Mouse (Mus musculus) layer of hippocampus, postnatal 25 days (tissue): Measurements from ENCODE around the gene Gtf2f2. TPM values are rescaled to one million over a fixed set of nuclear protein-coding genes. Genes with fewer than 3 reads are reported as not detected.

Experiments
- DNase-seq, 2 experiments: peaks; one replicate each; pipeline ENCODE4 v3.0.0; 2022; ENCODE audit warnings: mixed read lengths in 2 of 2, low spot score in 1 of 2; ENCODE audit errors: extremely low spot score in 1 of 2
- total RNA-seq, 2 experiments: library from RNA; stranded (reverse); gene quantifications; 2 replicates each; pipeline ENCODE4 v1.2.3; 2021

Gene Gtf2f2
- total RNA-seq: 10 to 100 TPM; 19.7 to 23.3 TPM

GRCm38 (mm10) chr14:76010102-76011061 lies at the start of gene Gtf2f2:
Gene Gtf2f2, minus strand, starts transcription at chr14:76010865.
- peak; percentile 96 to 98 for DNase-seq

GRCm38 (mm10) chr14:76059441-76059840 lies 48.8 kb upstream of the Gtf2f2 start:
- DNase-seq: no peak

GRCm38 (mm10) chr14:76053726-76054125 lies 43.1 kb upstream of the Gtf2f2 start:
- no peak for DNase-seq

- DNase-seq: no peak
These were observed 41.3 kb upstream of the Gtf2f2 start for GRCm38 (mm10) chr14:76051966-76052365.

- no peak for DNase-seq
These were observed 35.1 kb upstream of the Gtf2f2 start for GRCm38 (mm10) chr14:76045767-76046166.

- DNase-seq: no peak
These were observed 33.5 kb upstream of the Gtf2f2 start for GRCm38 (mm10) chr14:76044164-76044557.

GRCm38 (mm10) chr14:76043251-76044163 lies 32.8 kb upstream of the Gtf2f2 start:
- no peak for DNase-seq

- DNase-seq: no peak
These were observed 22.6 kb upstream of the Gtf2f2 start for GRCm38 (mm10) chr14:76033221-76033637.

GRCm38 (mm10) chr14:76032671-76033136 lies 22.0 kb upstream of the Gtf2f2 start:
- no peak for DNase-seq

GRCm38 (mm10) chr14:76031117-76031842 lies 20.6 kb upstream of the Gtf2f2 start:
- no peak for DNase-seq

GRCm38 (mm10) chr14:76024641-76025040 lies 14.0 kb upstream of the Gtf2f2 start:
- no peak for DNase-seq

GRCm38 (mm10) chr14:76020927-76021719 lies 10.5 kb upstream of the Gtf2f2 start:
- no peak for DNase-seq

- no peak for DNase-seq
These were observed 9.7 kb upstream of the Gtf2f2 start for GRCm38 (mm10) chr14:76020259-76020785.

GRCm38 (mm10) chr14:76017785-76018490 lies 7.3 kb upstream of the Gtf2f2 start:
- no peak for DNase-seq

GRCm38 (mm10) chr14:76014331-76014730 lies 3.7 kb upstream of the Gtf2f2 start:
- DNase-seq: no peak

GRCm38 (mm10) chr14:76011062-76011457 lies 395 bp upstream of the Gtf2f2 start:
- DNase-seq: no peak

- no peak for DNase-seq
These were observed 1.5 kb downstream of the Gtf2f2 start for GRCm38 (mm10) chr14:76009185-76009584.

- DNase-seq: no peak
These were observed 2.5 kb downstream of the Gtf2f2 start for GRCm38 (mm10) chr14:76008174-76008573.

GRCm38 (mm10) chr14:76005011-76005410 lies 5.7 kb downstream of the Gtf2f2 start:
- no peak for DNase-seq
